Mouse (Mus musculus) c-Kit-negative CD71-positive TER-119-positive erythroid progenitor cells, embryonic 14.5 days (primary cell): ENCODE results near the gene Gm21985.

ENCODE experiments used
- DNase-seq: peaks from one replicate; pipeline ENCODE4 v3.0.0-alpha.2; 2013; ENCODE audit warnings: low read depth, low spot score

The Gm21985 gene

GRCm38 (mm10) chr2:112266242-112266592, at the start of gene Gm21985:
TSS of gene Gm21985 (plus strand) at chr2:112266314.
- DNase-seq, result no peak

DNA sequence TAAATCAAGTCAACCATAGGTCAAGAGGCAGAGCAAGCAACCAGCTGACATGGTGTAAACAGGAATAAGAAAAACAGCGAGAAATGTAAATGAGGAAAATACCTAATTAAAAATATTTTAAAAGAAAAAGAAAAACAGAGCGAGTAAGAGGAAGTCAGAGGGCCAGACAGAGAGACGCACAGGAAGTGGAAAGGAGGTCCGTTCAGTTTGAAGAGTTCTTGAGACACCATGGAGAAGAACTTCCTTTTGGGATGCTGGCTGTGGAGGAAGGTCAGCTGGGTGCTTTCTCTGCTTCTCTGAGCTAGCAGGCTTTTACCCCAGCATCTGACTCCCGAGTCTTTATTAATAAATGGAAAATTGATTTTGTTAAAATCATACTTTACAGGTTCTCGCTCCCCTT, 48.5 kb upstream of the Gm21985 start:
- DNase-seq, result no peak

DNA sequence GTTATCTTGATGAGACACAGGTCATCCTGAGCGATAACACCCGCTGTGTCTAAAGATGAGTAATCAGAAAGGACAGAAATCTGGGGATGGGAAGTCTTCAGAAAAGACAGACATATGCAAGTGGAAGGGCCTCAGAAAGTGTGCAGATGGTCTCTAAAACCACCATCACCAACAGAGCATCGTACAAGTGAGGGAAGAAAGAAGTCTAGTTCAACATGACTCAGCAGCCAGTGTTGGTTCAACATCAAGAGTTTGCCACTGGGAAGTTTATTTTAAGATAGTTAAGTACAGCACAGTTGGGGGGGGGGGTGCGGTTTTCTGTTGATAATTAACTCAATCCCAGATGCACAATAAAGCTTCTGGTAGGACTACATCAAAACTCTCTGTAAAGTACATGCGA, 45.2 kb upstream of the Gm21985 start:
- DNase-seq, result no peak

DNA sequence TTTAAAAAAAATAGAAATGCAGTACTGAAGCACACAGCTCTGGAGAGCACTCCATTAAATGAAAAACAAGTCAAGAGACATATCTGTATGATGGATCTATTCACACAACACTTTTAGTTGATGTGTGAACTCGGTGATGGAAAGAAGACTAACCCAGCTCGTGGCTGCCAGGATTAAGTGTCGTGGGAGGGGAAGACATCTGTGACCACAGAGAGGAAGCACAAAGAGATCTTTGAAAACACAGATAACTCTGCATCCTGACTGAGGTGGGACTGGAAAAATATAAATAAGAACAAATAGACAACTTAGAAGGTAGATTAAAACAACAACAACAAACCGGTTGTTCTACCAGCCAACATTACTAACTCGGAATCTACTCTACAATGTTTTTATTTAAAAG, 43.5 kb upstream of the Gm21985 start:
- DNase-seq, result no peak

DNA sequence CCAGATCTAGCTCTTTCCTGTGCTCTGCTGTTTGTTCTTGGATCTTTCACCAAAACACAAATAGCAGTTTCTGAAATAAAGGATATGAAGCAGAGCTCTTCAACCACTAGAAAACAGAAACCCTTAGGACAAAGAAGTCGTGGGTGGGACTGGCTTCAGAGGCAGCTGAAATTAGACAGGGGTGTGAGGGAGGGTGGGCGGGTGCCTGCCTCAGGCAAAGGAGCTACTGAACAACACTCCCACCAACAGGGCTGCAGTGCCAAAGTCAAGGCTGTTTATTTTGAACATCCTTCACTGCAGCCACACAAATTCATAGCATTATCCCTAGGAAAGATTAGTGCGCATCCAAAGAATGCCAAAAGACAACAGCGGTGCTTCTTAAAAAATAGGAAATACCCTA, 41.8 kb upstream of the Gm21985 start:
- DNase-seq, result no peak

GRCm38 (mm10) chr2:112232623-112233022, 33.5 kb upstream of the Gm21985 start:
- DNase-seq, result no peak

DNA sequence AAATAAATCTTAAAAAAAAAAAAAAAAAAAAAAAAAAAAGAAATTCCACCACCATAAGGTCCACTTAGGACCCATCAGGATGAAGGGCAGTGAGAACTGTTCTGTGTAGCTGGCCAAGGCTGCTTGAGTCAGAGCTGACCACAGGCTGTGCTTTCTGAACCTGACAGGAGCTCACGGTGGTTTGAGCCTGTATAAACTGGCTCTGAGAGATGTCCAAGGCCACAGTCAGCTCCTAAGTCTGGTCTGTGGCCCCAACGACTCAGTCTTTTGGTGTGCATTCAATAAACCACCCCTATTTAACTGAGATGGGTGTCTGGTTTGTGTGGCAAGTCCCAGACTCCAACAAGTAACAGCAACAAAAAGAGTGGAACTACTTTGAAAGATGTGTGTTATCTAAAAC, 29.5 kb upstream of the Gm21985 start:
- no peak for DNase-seq

- DNase-seq, result no peak
Measured at GRCm38 (mm10) chr2:112238006-112238405, 28.1 kb upstream of the Gm21985 start.

DNA sequence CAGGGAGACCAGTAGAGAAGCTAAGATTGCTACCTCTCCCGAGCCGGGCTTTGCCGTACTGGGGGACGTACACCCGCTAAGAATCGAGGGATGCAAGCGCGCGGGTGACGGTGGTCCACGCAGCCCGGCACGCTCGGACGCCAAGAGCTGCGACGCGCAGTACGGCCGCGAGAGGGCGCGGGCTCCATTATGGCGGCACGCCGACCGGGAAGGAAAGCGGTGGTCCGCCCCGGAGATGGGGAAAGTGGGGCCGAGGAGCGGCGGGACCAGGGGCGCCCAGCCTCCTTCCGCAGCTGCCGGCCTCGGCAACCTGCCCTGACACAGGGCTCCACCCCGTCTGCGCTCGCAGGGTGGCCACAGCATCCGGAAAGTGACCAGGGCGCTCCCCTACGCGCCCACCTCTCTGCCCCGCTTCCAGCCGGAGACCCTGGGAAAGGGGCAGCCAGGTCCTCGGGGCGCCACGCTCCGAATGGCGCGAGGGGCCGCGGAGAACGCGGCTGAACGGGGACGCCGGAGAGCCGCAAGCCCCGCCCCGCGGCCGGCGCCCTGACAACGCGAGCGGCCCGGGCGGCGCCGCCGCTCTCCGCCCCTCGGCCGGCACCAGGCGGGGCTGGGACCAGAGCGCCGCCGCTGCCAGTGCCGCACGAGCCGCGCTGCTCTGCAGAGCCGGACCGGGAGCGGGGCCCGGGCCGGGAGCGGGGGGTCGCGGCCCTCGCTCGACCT, 26.7 kb upstream of the Gm21985 start, which contains the start of gene Lpcat4:
Gene Lpcat4, plus strand, starts transcription at position 257 of the 723 bp plus-strand sequence.
- DNase-seq, result peak; percentile 62

- no peak for DNase-seq
Measured at GRCm38 (mm10) chr2:112239935-112240721, 26.0 kb upstream of the Gm21985 start.

GRCm38 (mm10) chr2:112241787-112242186, 24.3 kb upstream of the Gm21985 start:
- no peak for DNase-seq

- no peak for DNase-seq
Measured at GRCm38 (mm10) chr2:112245307-112245706, 20.8 kb upstream of the Gm21985 start.

DNA sequence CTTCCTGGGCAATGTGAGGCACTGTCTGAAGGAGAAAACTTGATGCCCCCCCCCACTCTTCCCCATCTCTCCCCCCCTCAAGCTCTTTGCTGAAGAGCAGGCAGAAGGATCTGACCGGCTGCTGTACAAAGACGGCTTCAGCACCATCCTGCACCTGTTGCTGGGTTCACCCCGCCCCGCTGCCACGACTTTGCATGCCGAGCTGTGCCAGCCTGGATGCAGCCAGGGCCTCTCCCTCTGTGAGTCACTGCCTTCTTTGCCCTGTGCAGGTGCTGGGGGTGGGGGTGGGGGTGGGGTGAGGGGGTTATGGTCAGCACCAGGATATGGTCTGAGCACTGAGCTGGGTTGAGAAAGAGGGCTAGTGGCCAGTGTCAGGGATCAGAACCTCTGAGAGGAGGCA, 19.9 kb upstream of the Gm21985 start:
- no peak for DNase-seq

- no peak for DNase-seq
Measured at GRCm38 (mm10) chr2:112247323-112247722, 18.8 kb upstream of the Gm21985 start.

- DNase-seq, result no peak
Measured at GRCm38 (mm10) chr2:112249780-112250453, 16.2 kb upstream of the Gm21985 start.

DNA sequence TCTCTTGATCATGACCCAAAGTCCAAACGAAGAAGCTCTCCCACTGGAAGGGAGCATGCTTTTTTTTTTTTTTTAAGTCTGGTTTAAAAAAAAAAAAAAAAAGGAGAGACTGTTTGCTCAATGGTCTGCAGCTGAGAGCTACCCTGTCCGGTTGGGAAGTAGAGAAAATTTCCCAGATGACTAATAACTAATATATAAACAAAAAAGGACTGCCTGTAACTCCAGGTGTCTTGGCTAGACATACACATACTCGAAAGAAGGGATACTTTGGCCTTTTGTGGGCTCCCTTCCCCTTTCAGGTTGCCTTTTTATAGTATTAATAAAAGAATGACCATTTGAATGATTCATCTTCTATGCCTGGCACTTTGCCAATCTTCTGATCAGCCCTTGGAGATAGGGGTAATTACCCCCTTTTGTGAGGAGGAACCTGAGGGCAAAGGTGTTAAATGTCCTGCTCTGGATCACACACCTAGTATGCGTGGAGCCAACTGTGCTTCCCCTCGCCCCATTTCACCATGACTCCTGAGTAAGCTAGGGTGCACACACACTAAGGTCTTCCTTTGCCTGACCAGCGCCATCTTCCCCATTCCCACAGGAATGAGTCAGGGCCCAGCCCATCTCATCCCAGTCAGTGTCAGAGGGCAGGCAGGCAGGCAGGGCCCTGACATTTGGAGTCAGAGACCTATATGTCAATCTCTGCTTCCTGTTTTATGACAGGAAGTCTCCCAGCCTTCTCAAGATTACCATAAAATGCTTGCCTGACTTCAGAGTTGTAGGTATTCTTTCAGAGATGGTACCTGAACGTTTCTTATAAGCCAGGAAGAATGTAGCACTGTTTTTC, 11.2 kb upstream of the Gm21985 start:
- no peak for DNase-seq

GRCm38 (mm10) chr2:112259241-112259962, 6.7 kb upstream of the Gm21985 start, which contains the start of gene Nutm1:
TSS of gene Nutm1 (minus strand) at chr2:112259291.
- no peak for DNase-seq

GRCm38 (mm10) chr2:112261748-112262653, 4.1 kb upstream of the Gm21985 start, which contains the start of gene Nop10:
TSS of gene Nop10 (plus strand) at chr2:112261926.
- peak; percentile 86 for DNase-seq

GRCm38 (mm10) chr2:112262779-112263295, 3.3 kb upstream of the Gm21985 start:
- DNase-seq, result no peak
